Mouse (Mus musculus) limb, embryonic 12.5 days (tissue): ENCODE data around the gene Pan3. TPM values are rescaled to one million over a fixed set of nuclear protein-coding genes. Genes with fewer than 3 reads are reported as not detected.

Experiments used
- ATAC-seq: fragments of 200-750 bp; cut with Nextera tagmentation; 2 replicates; pipeline ENCODE4 v1.8.0; 2017; ENCODE audit warnings: low read depth, moderate TSS enrichment; ENCODE audit not compliant: insufficient number of reproducible peaks, insufficient read depth, low FRiP score, low TSS enrichment
- H3K27ac ChIP-seq: fragments of 300-500 bp; sonication (generic); 2 replicates; pipeline ENCODE4 v1.5.1; 2016; ENCODE audit warnings: mild to moderate bottlenecking, moderate library complexity
- H3K27me3 ChIP-seq: fragments of 300-500 bp; sonication (generic); 2 replicates; pipeline ENCODE4 v1.6.1; 2016; ENCODE audit warnings: mild to moderate bottlenecking, moderate library complexity
- H3K36me3 ChIP-seq: fragments of 300-500 bp; sonication (generic); 2 replicates; pipeline ENCODE4 v1.6.1; 2016; ENCODE audit warnings: mild to moderate bottlenecking, moderate library complexity
- H3K4me1 ChIP-seq: fragments of 300-500 bp; sonication (generic); replicated peaks from 2 replicates; pipeline ENCODE4 v1.6.1; 2016
- H3K4me2 ChIP-seq: fragments of 300-500 bp; sonication (generic); 2 replicates; pipeline ENCODE4 v1.6.1; 2016; ENCODE audit warnings: mild to moderate bottlenecking, moderate library complexity
- H3K4me3 ChIP-seq: fragments of 300-500 bp; sonication (generic); replicated peaks from 2 replicates; pipeline ENCODE4 v1.5.1; 2016; ENCODE audit warnings: mild to moderate bottlenecking
- H3K9ac ChIP-seq: fragments of 300-500 bp; sonication (generic); replicated peaks from 2 replicates; pipeline ENCODE4 v1.6.1; 2016; ENCODE audit warnings: mild to moderate bottlenecking, moderate library complexity
- H3K9me3 ChIP-seq: fragments of 300-500 bp; sonication (generic); 2 replicates; pipeline ENCODE4 v1.6.1; 2016; ENCODE audit warnings: mild to moderate bottlenecking, moderate library complexity
- WGBS: fragments of 180-500 bp; shearing (Covaris S2); methylation state at CpG from one replicate; pipeline ENCODE4 v1.1.7; 2016; 5-methylcytosine and 5-hydroxymethylcytosine counted together
- polyA plus RNA-seq: library from polyadenylated mRNA; unstranded; fragments of >200 nt; fragmentation: Nextera tagmentation; extraction: Ambion mirVana; gene quantifications from 2 replicates; pipeline ENCODE4 v1.2.1, GENCODE M21; 2016

The Pan3 gene
- polyA plus RNA-seq, 1 experiment from 2014 or later, result 56.7 TPM

DNA sequence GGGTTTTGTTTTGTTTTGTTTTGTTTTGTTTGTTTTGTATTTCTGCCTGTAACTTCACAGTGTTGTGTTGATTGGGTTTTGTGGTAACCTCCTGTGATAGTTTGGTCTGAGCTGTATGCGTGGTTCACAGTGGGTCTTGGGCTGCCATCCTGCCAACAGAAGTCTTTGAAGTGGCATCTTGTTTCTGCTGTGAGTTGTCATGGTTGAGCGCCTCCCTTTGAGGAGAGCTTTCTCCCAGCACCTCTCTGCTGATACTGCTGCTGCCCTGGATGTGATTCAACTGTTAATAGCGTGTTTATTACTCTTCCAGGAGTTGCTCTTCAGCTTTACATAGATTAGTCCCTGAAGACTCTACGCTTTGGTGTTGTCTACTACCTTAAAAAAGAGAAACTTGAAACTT, 18.6 kb downstream of the Pan3 start:
- WGBS, result 46% methylated on average over 4 of the region's 4 CpGs
- no peak overlapping the region for H3K4me3 ChIP-seq
- no peaks in the 10 kb centered on the region for H3K27me3 ChIP-seq
- peaks cover 16% of the 10 kb centered on the region; the same call in 1 of the 2 replicates for H3K36me3 ChIP-seq
- no peaks in the 10 kb centered on the region for H3K9me3 ChIP-seq
- peaks cover 21% of the 10 kb centered on the region for H3K4me1 ChIP-seq
- no peak for ATAC-seq
- peak overlapping the region; percentile 31; the same call in 1 of the 2 replicates for H3K27ac ChIP-seq
- no peak overlapping the region for H3K9ac ChIP-seq
- H3K4me2 ChIP-seq, result no peak overlapping the region

DNA sequence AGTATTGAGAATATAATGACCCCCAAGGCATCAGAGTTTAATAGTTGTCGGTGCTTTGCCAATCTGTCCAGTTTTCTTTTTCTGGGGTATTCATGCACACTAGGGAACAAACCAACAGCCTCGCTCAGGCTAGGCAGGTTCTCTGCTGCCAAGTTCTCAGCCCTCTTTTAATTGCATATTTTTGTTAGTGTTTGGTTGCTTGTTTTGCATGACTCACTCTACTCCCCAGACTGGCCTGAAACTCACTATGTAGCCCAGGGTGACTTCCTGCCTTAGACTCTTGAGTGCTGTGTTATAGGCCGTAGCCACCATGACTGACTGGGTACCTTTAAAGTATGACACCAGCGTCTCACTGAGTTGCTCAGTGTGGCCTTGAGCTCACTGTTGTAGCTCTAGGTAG, 19.0 kb downstream of the Pan3 start:
- 81% methylated on average over 4 of the region's 4 CpGs for WGBS
- Histone ChIP-seq H3K4me3 (no peak overlapping the region), H3K27me3 (no peaks in the 10 kb centered on the region), H3K4me1 (peaks cover 21% of the 10 kb centered on the region), H3K4me2 (no peak overlapping the region), H3K9me3 (no peaks in the 10 kb centered on the region), H3K9ac (no peak overlapping the region), H3K36me3 (peaks cover 17% of the 10 kb centered on the region; the same call in 1 of the 2 replicates), H3K27ac (no peak overlapping the region)
- ATAC-seq, result no peak

DNA sequence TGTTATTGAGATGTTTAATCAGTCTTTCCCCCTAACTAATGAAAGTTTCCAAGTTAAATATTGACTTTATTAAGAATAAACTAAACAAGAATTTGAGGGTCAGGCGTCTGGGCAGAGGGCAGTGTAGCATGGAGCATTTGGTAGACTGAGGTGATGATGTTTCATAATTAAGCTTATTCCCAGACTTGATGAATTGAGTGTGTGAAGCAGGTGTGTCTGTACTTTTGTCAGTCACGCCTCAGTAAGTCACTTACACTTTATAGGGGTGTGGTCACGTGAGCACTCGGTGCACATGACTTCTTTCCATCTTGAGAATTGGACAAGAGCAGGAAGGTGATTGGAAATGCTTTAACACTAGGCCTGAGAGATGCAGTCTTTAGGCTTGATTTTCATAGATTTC, 26.5 kb downstream of the Pan3 start:
- Histone ChIP-seq H3K4me1 (no peaks in the 10 kb centered on the region), H3K27me3 (no peaks in the 10 kb centered on the region), H3K36me3 (peaks cover 38% of the 10 kb centered on the region), H3K4me2 (no peak overlapping the region), H3K9me3 (no peaks in the 10 kb centered on the region), H3K27ac (no peak overlapping the region), H3K4me3 (no peak overlapping the region), H3K9ac (no peak overlapping the region)
- WGBS, result 84% methylated on average over 4 of the region's 4 CpGs
- ATAC-seq, result no peak

DNA sequence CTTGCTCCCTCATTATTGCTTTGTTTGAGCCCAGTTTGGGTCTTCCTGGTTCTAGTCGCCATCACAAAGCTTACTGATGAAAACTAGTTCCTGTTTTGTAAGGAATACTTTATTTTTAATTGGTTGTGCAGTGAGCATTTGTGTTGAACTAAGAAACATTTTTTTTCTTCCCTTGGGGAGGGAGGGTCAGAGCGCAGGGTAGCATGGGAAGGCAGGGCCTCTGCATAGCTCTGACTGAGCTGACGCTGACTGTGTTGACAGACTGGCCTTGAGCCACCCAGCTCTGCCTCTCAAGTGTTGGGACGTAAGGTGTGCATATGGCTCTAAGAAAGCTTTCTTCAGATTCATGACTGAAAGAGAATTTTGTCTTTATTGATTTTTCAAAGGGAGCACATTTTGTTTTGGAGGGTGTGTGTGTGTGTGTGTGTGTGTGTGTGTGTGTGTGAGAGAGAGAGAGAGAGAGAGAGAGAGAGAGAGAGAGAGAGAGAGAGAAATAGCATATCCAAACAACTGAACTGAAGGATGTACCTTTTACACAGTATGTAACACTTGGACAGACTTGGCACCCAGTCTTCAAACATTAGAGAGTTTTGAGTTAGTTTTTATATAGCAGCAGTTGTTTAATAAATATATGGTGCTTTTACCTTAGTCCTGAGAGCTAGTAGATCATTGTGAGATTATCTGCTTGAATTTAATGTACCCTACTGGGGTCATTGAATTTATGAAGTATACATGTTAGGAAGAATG, 30.0 kb downstream of the Pan3 start:
- H3K27me3 ChIP-seq, result no peaks in the 10 kb centered on the region
- H3K9ac ChIP-seq, result no peak overlapping the region
- no peak overlapping the region for H3K4me2 ChIP-seq
- 70% methylated on average over 4 of the region's 4 CpGs for WGBS
- H3K9me3 ChIP-seq, result no peaks in the 10 kb centered on the region
- H3K4me3 ChIP-seq, result no peak overlapping the region
- H3K4me1 ChIP-seq, result no peaks in the 10 kb centered on the region
- peaks cover 15% of the 10 kb centered on the region for H3K36me3 ChIP-seq
- H3K27ac ChIP-seq, result no peak overlapping the region
- ATAC-seq, result no peak

DNA sequence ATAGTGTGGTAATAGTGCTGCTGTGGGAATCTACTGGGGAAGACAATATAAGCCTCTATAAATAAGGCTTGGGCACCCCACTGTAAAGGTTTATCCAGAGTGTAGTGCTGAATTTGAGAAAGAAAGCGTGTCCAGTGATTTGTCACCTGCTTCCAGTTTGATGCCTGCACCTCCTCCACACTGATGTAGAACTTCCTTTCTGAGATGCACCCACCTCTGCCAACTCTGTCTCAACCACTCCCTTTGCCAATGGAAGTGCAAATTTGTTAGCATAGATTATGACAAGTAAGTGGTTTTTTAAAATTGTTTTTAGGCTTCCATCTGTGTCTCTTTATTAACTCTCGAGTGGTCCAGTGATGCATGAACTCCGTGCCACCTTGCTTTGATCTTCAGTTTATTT, 33.3 kb downstream of the Pan3 start:
- Histone ChIP-seq H3K9me3 (no peaks in the 10 kb centered on the region), H3K9ac (no peak overlapping the region), H3K4me3 (no peak overlapping the region), H3K4me2 (no peak overlapping the region), H3K4me1 (no peaks in the 10 kb centered on the region), H3K27ac (no peak overlapping the region), H3K27me3 (no peaks in the 10 kb centered on the region), H3K36me3 (peaks cover 14% of the 10 kb centered on the region)
- no peak for ATAC-seq
- 73% methylated on average over 3 of the region's 3 CpGs for WGBS

DNA sequence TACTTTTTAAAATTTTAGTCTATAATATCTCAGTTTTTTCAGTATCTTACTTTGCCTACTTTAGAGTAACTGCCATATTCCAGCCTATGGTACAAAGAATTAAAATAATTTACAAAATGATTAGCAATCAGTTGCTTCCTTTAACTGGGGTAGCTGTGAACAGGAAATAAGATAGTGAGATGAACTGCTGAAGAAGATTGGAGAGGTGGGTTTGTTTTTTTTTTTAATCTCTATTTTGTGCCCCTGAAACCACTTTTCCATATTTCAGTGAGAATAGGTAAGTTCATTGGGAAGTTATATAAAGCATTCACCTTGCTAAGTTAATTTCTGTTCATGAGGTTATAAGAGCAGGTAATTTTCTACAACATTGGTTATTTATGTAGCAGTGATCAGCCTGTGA, 36.4 kb downstream of the Pan3 start:
- Histone ChIP-seq H3K4me3 (no peak overlapping the region), H3K27me3 (no peaks in the 10 kb centered on the region), H3K9me3 (no peaks in the 10 kb centered on the region), H3K27ac (no peak overlapping the region), H3K4me2 (no peak overlapping the region), H3K4me1 (no peaks in the 10 kb centered on the region), H3K36me3 (peaks cover 19% of the 10 kb centered on the region), H3K9ac (no peak overlapping the region)
- ATAC-seq, result no peak

DNA sequence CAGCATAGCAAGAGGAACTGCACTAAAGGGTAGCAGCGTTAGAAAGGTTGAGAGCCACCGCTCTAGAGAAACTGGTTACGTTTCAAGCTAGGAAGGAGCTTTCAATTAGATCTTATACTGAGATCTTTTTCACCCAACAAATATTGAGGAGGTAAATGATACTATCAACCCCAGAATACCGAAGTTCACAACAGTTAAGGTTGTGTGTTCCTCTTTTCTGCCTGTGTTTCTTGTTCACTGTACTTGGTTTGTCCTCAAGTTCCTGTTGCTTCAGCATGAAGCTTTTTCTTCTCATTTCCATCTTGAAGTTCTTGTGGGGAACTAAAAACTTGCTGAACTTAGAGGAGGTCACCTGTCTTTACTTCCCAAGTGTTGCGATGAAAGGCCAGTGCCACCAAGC, 41.2 kb downstream of the Pan3 start:
- no peak overlapping the region for H3K27ac ChIP-seq
- H3K36me3 ChIP-seq, result peaks cover 19% of the 10 kb centered on the region
- H3K4me3 ChIP-seq, result no peak overlapping the region
- no peak overlapping the region for H3K4me2 ChIP-seq
- 0 out of 2 replicates have a peak, but pooled peaks cover 6% of the 10 kb centered on the region for H3K4me1 ChIP-seq
- H3K9me3 ChIP-seq, result no peaks in the 10 kb centered on the region
- no peak overlapping the region for H3K9ac ChIP-seq
- no peak for ATAC-seq
- 96% methylated on average over 5 of the region's 5 CpGs for WGBS
- H3K27me3 ChIP-seq, result no peaks in the 10 kb centered on the region

DNA sequence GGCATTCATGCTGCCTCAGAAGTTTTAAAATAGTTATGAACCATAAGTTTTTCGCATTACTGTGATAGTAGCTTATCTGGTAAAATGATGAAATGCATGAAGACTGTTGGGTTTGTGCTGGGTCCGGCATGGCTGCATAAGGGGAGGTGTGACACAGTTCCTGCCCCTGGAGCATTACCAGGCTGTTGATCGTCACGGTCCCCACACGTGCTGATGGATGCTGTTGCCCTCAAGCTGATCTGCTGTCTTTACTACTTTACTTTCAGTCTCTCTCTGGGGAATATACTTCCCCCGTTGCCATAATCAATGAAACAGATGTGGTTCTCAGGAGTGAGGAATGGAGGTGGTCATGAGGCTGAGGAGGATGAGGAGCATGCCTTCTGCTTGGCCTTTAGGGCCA, 43.1 kb downstream of the Pan3 start:
- Histone ChIP-seq H3K9me3 (no peaks in the 10 kb centered on the region), H3K4me3 (no peak overlapping the region), H3K9ac (no peak overlapping the region), H3K36me3 (peaks cover 6% of the 10 kb centered on the region; the same call in 1 of the 2 replicates), H3K27me3 (no peaks in the 10 kb centered on the region), H3K4me1 (0 out of 2 replicates have a peak, but pooled peaks cover 6% of the 10 kb centered on the region), H3K4me2 (no peak overlapping the region), H3K27ac (no peak overlapping the region)
- ATAC-seq, result no peak
- 73% methylated on average over 6 of the region's 6 CpGs for WGBS

DNA sequence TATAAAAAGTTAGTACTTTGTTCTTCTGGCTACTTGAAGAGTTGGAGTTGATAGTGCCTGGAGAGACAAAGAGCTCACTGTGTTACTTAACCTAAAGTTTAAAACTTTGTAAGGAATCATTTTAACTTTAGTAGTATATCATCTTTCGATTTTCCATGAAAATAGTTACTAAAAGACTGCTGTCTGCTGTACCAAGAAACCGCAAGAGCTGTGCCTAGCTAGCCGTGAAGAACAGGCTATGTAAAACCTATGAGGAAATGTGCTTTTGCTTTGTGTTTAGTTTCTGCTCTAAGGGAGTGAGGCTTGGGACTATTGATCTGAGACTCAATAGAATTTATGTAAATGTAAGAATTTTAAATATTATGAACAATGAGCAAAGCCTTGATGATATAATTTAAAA, 43.9 kb downstream of the Pan3 start:
- H3K4me3 ChIP-seq, result no peak overlapping the region
- peaks cover 6% of the 10 kb centered on the region; the same call in 1 of the 2 replicates for H3K36me3 ChIP-seq
- no peak overlapping the region for H3K27ac ChIP-seq
- H3K27me3 ChIP-seq, result no peaks in the 10 kb centered on the region
- no peak overlapping the region for H3K9ac ChIP-seq
- 0 out of 2 replicates have a peak, but pooled peaks cover 6% of the 10 kb centered on the region for H3K4me1 ChIP-seq
- 91% methylated on average over 3 of the region's 3 CpGs for WGBS
- H3K9me3 ChIP-seq, result no peaks in the 10 kb centered on the region
- no peak for ATAC-seq
- H3K4me2 ChIP-seq, result no peak overlapping the region

DNA sequence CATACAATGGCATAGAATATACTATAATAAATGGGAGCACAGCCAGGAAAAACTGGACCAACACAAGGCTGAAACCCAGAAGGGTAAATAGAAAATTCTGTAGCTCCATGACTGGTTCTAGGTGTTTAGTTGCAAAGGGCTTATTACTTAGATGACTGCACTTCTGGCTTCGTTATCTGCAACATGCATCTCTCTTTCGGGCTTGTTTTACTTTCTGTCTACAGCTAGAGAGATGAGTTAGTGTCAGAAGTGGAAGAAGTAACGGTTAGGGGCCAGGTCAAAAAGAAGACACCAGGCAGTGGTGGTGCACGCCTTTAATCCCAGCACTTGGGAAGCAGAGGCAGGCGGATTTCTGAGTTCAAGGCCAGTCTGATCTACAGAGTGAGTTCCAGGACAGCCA, 46.1 kb downstream of the Pan3 start:
- Histone ChIP-seq H3K27me3 (no peaks in the 10 kb centered on the region), H3K4me1 (0 out of 2 replicates have a peak, but pooled peaks cover 6% of the 10 kb centered on the region), H3K4me2 (no peak overlapping the region), H3K36me3 (peaks cover under 1% of the 10 kb centered on the region; the same call in 1 of the 2 replicates), H3K27ac (no peak overlapping the region), H3K4me3 (no peak overlapping the region), H3K9me3 (no peaks in the 10 kb centered on the region), H3K9ac (no peak overlapping the region)
- 95% methylated on average over 5 of the region's 5 CpGs for WGBS
- ATAC-seq, result no peak

DNA sequence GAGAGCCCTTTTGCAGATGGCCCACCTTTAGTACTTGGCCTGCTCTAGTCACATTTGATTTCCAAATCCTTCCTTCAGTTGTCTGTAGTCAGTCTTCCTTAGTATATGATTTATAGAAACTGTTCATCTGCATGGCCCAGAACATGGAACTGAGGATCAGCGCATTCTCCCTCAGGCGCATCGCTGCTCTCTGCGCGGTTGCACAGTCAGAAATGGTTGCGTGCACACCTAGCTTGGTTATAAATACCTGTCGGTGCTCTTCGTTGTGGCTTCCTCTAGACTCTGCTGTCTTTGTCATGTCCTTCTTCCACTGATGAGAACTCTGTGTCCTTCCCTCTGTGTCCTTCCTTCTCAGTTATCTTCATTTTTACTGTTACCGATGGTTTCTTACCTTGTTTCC, 47.1 kb downstream of the Pan3 start:
- Histone ChIP-seq H3K9ac (no peak overlapping the region), H3K4me1 (0 out of 2 replicates have a peak, but pooled peaks cover 6% of the 10 kb centered on the region), H3K9me3 (no peaks in the 10 kb centered on the region), H3K4me2 (no peak overlapping the region), H3K27me3 (no peaks in the 10 kb centered on the region), H3K36me3 (no peaks in the 10 kb centered on the region), H3K27ac (no peak overlapping the region), H3K4me3 (no peak overlapping the region)
- 97% methylated on average over 9 of the region's 9 CpGs for WGBS
- no peak for ATAC-seq

DNA sequence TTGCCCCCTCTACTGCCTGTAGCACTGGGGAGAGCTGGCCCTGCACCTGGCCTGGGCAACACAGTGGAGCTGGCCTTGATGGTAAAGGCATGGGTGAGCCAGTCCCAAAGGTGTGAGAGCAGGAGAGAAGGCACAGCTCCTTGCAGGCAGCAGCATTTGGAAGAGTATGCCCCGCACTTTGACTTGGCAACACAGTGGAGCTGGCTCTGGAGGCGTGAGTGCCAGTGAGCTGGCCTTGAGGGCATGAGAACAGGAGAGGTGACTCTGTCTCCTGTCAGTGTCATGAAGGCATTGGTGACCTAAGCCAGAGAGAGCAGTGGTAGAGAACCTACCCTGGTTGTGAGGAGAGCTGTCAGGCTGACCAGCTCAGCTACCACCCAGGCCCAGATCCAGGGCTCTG, 49.4 kb downstream of the Pan3 start:
- no peaks in the 10 kb centered on the region for H3K27me3 ChIP-seq
- no peak overlapping the region for H3K4me2 ChIP-seq
- H3K4me1 ChIP-seq, result 0 out of 2 replicates have a peak, but pooled peaks cover 4% of the 10 kb centered on the region
- H3K27ac ChIP-seq, result no peak overlapping the region
- WGBS, result 95% methylated on average over 2 of the region's 2 CpGs
- H3K9me3 ChIP-seq, result no peaks in the 10 kb centered on the region
- H3K9ac ChIP-seq, result no peak overlapping the region
- no peaks in the 10 kb centered on the region for H3K36me3 ChIP-seq
- no peak for ATAC-seq
- no peak overlapping the region for H3K4me3 ChIP-seq
